Mouse (Mus musculus) cerebellum, adult 2 months (tissue): ENCODE measurements around the gene Ankrd13b.

Experiments
- CTCF ChIP-seq: fragments of 200-500 bp; IDR thresholded peaks from 2 replicates; pipeline ENCODE4 v1.5.1; 2011; ENCODE audit warnings: low read depth, mild to moderate bottlenecking, control low read depth, low read length, moderate library complexity, borderline replicate concordance; ENCODE audit not compliant: insufficient read depth
- POLR2A ChIP-seq: fragments of 200-500 bp; IDR thresholded peaks from 2 replicates; pipeline ENCODE4 v1.6.1; 2011; ENCODE audit warnings: low read length, control low read depth, borderline replicate concordance; ENCODE audit not compliant: insufficient read depth

- TF ChIP-seq CTCF = no peak
- no peak for TF ChIP-seq POLR2A
These were observed 36.1 kb downstream of the Ankrd13b start for GRCm38 (mm10) chr11:77453388-77453787.
